Mouse (Mus musculus) heart, postnatal 0 days (tissue): ENCODE results near the gene Rbfox3. TPM values are rescaled to one million over a fixed set of nuclear protein-coding genes. Genes with fewer than 3 reads are reported as not detected.
A peak's percentile ranks its signal among the peaks of the same experiment; 100 is the strongest.

Source experiments
- ATAC-seq: fragments of 200-750 bp; cut with Nextera tagmentation; 2 replicates; pipeline ENCODE4 v1.8.0; 2017; ENCODE audit warnings: low read depth, moderate number of reproducible peaks, moderate library complexity; ENCODE audit not compliant: insufficient read depth
- DNase-seq: peaks from one replicate; pipeline ENCODE4 v3.0.0-alpha.2; 2016; ENCODE audit warnings: low spot score
- H3K27ac ChIP-seq: fragments of 300-500 bp; sonication (generic); 2 replicates; pipeline ENCODE4 v1.5.1; 2014; ENCODE audit warnings: low read depth, mild to moderate bottlenecking
- H3K27me3 ChIP-seq: fragments of 300-500 bp; sonication (generic); 2 replicates; pipeline ENCODE4 v1.6.1; 2014; ENCODE audit warnings: low read length, mixed read lengths; ENCODE audit not compliant: control insufficient read depth, insufficient read depth
- H3K36me3 ChIP-seq: fragments of 300-500 bp; sonication (generic); replicated peaks from 2 replicates; pipeline ENCODE4 v1.6.1; 2014; ENCODE audit warnings: low read length, mixed read lengths; ENCODE audit not compliant: control insufficient read depth, insufficient read depth
- H3K4me1 ChIP-seq: fragments of 300-500 bp; sonication (generic); 2 replicates; pipeline ENCODE4 v1.6.1; 2014; ENCODE audit warnings: antibody characterized with exemption; ENCODE audit not compliant: control insufficient read depth, insufficient read depth
- H3K4me2 ChIP-seq: fragments of 300-500 bp; sonication (generic); 2 replicates; pipeline ENCODE4 v1.6.1; 2014; ENCODE audit warnings: low read depth, mild to moderate bottlenecking, low read length, moderate library complexity
- H3K4me3 ChIP-seq: fragments of 300-500 bp; sonication (generic); 2 replicates; pipeline ENCODE4 v1.5.1; 2014; ENCODE audit warnings: low read depth, low read length
- H3K9ac ChIP-seq: fragments of 300-500 bp; sonication (generic); replicated peaks from 2 replicates; pipeline ENCODE4 v1.6.1; 2014; ENCODE audit warnings: low read depth, low read length, mixed read lengths
- H3K9me3 ChIP-seq: fragments of 300-500 bp; sonication (generic); replicated peaks from 2 replicates; pipeline ENCODE4 v1.6.1; 2016; ENCODE audit warnings: low read length; ENCODE audit not compliant: control insufficient read depth
- CTCF ChIP-seq: IDR thresholded peaks from 2 replicates; pipeline ENCODE4 v1.5.1; 2016; ENCODE audit warnings: antibody characterized with exemption, control low read depth, low read depth
- EP300 ChIP-seq: IDR thresholded peaks from 2 replicates; pipeline ENCODE4 v1.6.1; 2016; ENCODE audit warnings: antibody characterized with exemption, low read depth
- WGBS: fragments of 180-500 bp; shearing (Covaris S2); extraction: QIAGEN DNeasy Blood & Tissue Kit; methylation state at CpG from one replicate; pipeline ENCODE4 v1.1.7; 2014; 5-methylcytosine and 5-hydroxymethylcytosine counted together
- polyA plus RNA-seq: library from polyadenylated mRNA; unstranded; fragments of >200 nt; fragmentation: Nextera tagmentation; extraction: Ambion mirVana; gene quantifications from 2 replicates; pipeline ENCODE4 v1.2.1, GENCODE M21; 2015
- total RNA-seq: library from RNA; depleted of rRNA; stranded (reverse); fragments of >200 nt; gene quantifications from 2 replicates; pipeline ENCODE4 v1.2.3, GENCODE M21; 2014; ENCODE audit warnings: low replicate concordance

Rbfox3 gene
- total and polyA plus RNA-seq, 2 experiments from 2014 or later = 0.08 to 1.2 TPM

GRCm38 (mm10) chr11:118908981-118909813, 2.2 kb downstream of the Rbfox3 start:
- no peaks in the 10 kb centered on the region; the same call in 1 of the 2 replicates for H3K4me1 ChIP-seq
- peak overlapping the region; percentile 58 for H3K4me2 ChIP-seq
- ATAC-seq (no peak), DNase-seq (no peak)
- no peak overlapping the region for H3K27ac ChIP-seq
- H3K9me3 ChIP-seq = no peaks in the 10 kb centered on the region
- WGBS = under 1% methylated on average over 67 of the region's 90 CpGs
- H3K9ac ChIP-seq = no peak overlapping the region
- peak overlapping the region; percentile 43 for H3K4me3 ChIP-seq
- peaks cover 64% of the 10 kb centered on the region for H3K27me3 ChIP-seq
- H3K36me3 ChIP-seq = no peaks in the 10 kb centered on the region
- TF ChIP-seq EP300 (no peak), CTCF (no peak)

- Histone ChIP-seq H3K36me3 (no peaks in the 10 kb centered on the region), H3K4me2 (peak overlapping the region; percentile 58), H3K4me1 (no peaks in the 10 kb centered on the region; the same call in 1 of the 2 replicates), H3K4me3 (peak overlapping the region; percentile 43), H3K9me3 (no peaks in the 10 kb centered on the region), H3K27me3 (peaks cover 65% of the 10 kb centered on the region), H3K9ac (no peak overlapping the region), H3K27ac (no peak overlapping the region)
- no peak for ATAC-seq
- DNase-seq = no peak
- no peak for TF ChIP-seq EP300
- no peak for TF ChIP-seq CTCF
- under 1% methylated on average over 46 of the region's 52 CpGs for WGBS
Measured at GRCm38 (mm10) chr11:118908431-118908980, 2.9 kb downstream of the Rbfox3 start.

- peak overlapping the region; percentile 43; the same call in 1 of the 2 replicates for H3K4me3 ChIP-seq
- no peak overlapping the region for H3K27ac ChIP-seq
- no peak overlapping the region for H3K4me2 ChIP-seq
- no peaks in the 10 kb centered on the region; the same call in 1 of the 2 replicates for H3K4me1 ChIP-seq
- WGBS = 3% methylated on average over 43 of the region's 43 CpGs
- H3K36me3 ChIP-seq = no peaks in the 10 kb centered on the region
- H3K27me3 ChIP-seq = peaks cover 68% of the 10 kb centered on the region
- H3K9me3 ChIP-seq = no peaks in the 10 kb centered on the region
- DNase-seq = no peak
- TF ChIP-seq CTCF = no peak
- TF ChIP-seq EP300 = no peak
- ATAC-seq = no peak
- H3K9ac ChIP-seq = no peak overlapping the region
Measured at GRCm38 (mm10) chr11:118907471-118908401, 3.7 kb downstream of the Rbfox3 start.

DNA sequence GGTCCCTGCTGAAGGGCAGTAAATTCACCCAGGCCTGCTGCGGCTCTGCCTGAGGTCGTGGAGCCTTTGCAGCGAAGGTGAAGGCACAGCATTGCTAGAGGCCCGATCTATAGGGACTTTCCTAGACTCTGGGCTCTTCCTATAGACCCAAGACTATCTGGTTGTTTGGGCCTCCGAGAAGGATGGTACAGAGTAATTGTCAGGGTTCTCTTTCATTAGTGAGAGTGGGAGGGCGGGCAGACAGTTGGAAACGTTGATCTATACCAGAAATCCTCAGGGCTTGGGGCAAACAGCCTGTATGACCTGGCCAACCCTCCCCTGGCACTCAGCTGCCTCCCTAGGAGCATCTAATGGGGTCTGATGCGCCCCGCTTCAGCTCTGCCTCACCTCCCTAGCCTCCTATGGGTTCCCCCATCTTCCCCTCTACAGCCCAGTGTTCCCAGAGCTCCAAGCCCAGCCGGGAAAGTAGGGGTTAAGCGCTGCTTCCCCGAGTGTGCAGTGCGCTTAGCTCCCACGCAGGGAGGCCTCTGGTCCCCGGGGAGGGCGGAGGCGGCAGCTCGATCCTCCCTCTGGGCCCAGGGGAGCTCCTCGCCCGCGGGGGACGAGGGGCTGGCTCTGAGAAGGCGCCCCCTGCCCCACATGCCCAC, 4.5 kb downstream of the Rbfox3 start:
- H3K4me1 ChIP-seq = no peaks in the 10 kb centered on the region; the same call in 1 of the 2 replicates
- no peaks in the 10 kb centered on the region for H3K9me3 ChIP-seq
- no peak for TF ChIP-seq EP300
- TF ChIP-seq CTCF = no peak
- WGBS = 8% methylated on average over 23 of the region's 23 CpGs
- no peak overlapping the region for H3K4me3 ChIP-seq
- no peak for ATAC-seq
- no peak for DNase-seq
- H3K27me3 ChIP-seq = peaks cover 68% of the 10 kb centered on the region
- H3K4me2 ChIP-seq = no peak overlapping the region
- no peak overlapping the region for H3K27ac ChIP-seq
- no peak overlapping the region for H3K9ac ChIP-seq
- H3K36me3 ChIP-seq = no peaks in the 10 kb centered on the region
